Mouse (Mus musculus) midbrain, postnatal 0 days (tissue): ENCODE results near the gene Isx. TPM values are rescaled to one million over a fixed set of nuclear protein-coding genes. Genes with fewer than 3 reads are reported as not detected.

ENCODE experiments used
- ATAC-seq: fragments of 200-750 bp; cut with Nextera tagmentation; 2 replicates; pipeline ENCODE4 v1.8.0; 2017; ENCODE audit warnings: moderate number of reproducible peaks, mild to moderate bottlenecking, moderate TSS enrichment, moderate library complexity; ENCODE audit not compliant: low FRiP score
- DNase-seq: peaks from one replicate; pipeline ENCODE4 v3.0.0-alpha.2; 2015; ENCODE audit warnings: low spot score
- H3K27ac ChIP-seq: fragments of 300-500 bp; sonication (generic); 2 replicates; pipeline ENCODE4 v1.5.1; 2014; ENCODE audit warnings: low read depth, mild to moderate bottlenecking, low read length, mixed read lengths
- H3K27me3 ChIP-seq: fragments of 300-500 bp; sonication (generic); 2 replicates; pipeline ENCODE4 v1.6.1; 2014; ENCODE audit warnings: low read length, control low read depth, mixed read lengths; ENCODE audit not compliant: insufficient read depth
- H3K36me3 ChIP-seq: fragments of 300-500 bp; sonication (generic); 2 replicates; pipeline ENCODE4 v1.6.1; 2014; ENCODE audit warnings: low read length, control low read depth, mixed read lengths; ENCODE audit not compliant: insufficient read depth
- H3K4me1 ChIP-seq: fragments of 300-500 bp; sonication (generic); 2 replicates; pipeline ENCODE4 v1.6.1; 2014; ENCODE audit warnings: mild to moderate bottlenecking, control low read depth, antibody characterized with exemption, low read length, mixed read lengths; ENCODE audit not compliant: insufficient read depth
- H3K4me2 ChIP-seq: fragments of 300-500 bp; sonication (generic); 2 replicates; pipeline ENCODE4 v1.6.1; 2014; ENCODE audit warnings: low read depth, mild to moderate bottlenecking, low read length, mixed read lengths; ENCODE audit not compliant: poor library complexity, severe bottlenecking
- H3K4me3 ChIP-seq: fragments of 300-500 bp; sonication (generic); 2 replicates; pipeline ENCODE4 v1.5.1; 2014; ENCODE audit warnings: low read depth, mild to moderate bottlenecking, low read length, moderate library complexity
- H3K9ac ChIP-seq: fragments of 300-500 bp; sonication (generic); replicated peaks from 2 replicates; pipeline ENCODE4 v1.6.1; 2014; ENCODE audit warnings: mild to moderate bottlenecking, low read length, moderate library complexity, mixed read lengths; ENCODE audit not compliant: poor library complexity, severe bottlenecking
- H3K9me3 ChIP-seq: fragments of 300-500 bp; sonication (generic); 2 replicates; pipeline ENCODE4 v1.6.1; 2016; ENCODE audit warnings: low read length, control low read depth
- CTCF ChIP-seq: IDR thresholded peaks from 2 replicates; pipeline ENCODE4 v1.5.1; 2016; ENCODE audit warnings: antibody characterized with exemption, mild to moderate bottlenecking
- WGBS: fragments of 180-500 bp; shearing (Covaris S2); extraction: QIAGEN DNeasy Blood & Tissue Kit; methylation state at CpG from one replicate; pipeline ENCODE4 v1.1.7; 2014; 5-methylcytosine and 5-hydroxymethylcytosine counted together
- polyA plus RNA-seq: library from polyadenylated mRNA; unstranded; fragments of >200 nt; fragmentation: Nextera tagmentation; extraction: Ambion mirVana; gene quantifications from 2 replicates; pipeline ENCODE4 v1.2.1, GENCODE M21; 2015
- total RNA-seq: library from RNA; depleted of rRNA; stranded (reverse); fragments of >200 nt; gene quantifications from 2 replicates; pipeline ENCODE4 v1.2.3, GENCODE M21; 2014

Gene Isx
- total and polyA plus RNA-seq, 2 experiments from 2014 or later = not detected

GRCm38 (mm10) chr8:74901765-74902164 is 28.8 kb downstream of the Isx start:
- WGBS = 83% methylated on average over 1 of the region's 1 CpGs
- Histone ChIP-seq H3K9me3 (no peaks in the 10 kb centered on the region), H3K36me3 (no peaks in the 10 kb centered on the region), H3K4me1 (no peaks in the 10 kb centered on the region), H3K9ac (no peak overlapping the region), H3K27ac (no peak overlapping the region), H3K4me3 (no peak overlapping the region), H3K27me3 (no peaks in the 10 kb centered on the region), H3K4me2 (no peak overlapping the region)
- TF ChIP-seq CTCF = no peak
- ATAC-seq (no peak), DNase-seq (no peak)

- 55% methylated on average over 6 of the region's 6 CpGs for WGBS
- Histone ChIP-seq H3K27ac (no peak overlapping the region), H3K9me3 (no peaks in the 10 kb centered on the region), H3K27me3 (no peaks in the 10 kb centered on the region), H3K36me3 (no peaks in the 10 kb centered on the region), H3K4me2 (no peak overlapping the region), H3K4me1 (no peaks in the 10 kb centered on the region), H3K9ac (no peak overlapping the region), H3K4me3 (no peak overlapping the region)
- DNase-seq (no peak), ATAC-seq (no peak)
- no peak for TF ChIP-seq CTCF
Observed at GRCm38 (mm10) chr8:74903054-74903842, 30.3 kb downstream of the Isx start.

GRCm38 (mm10) chr8:74906333-74906732 is 33.4 kb downstream of the Isx start:
- H3K4me2 ChIP-seq = no peak overlapping the region
- DNase-seq = peak; percentile 6
- H3K9me3 ChIP-seq = no peaks in the 10 kb centered on the region
- H3K27ac ChIP-seq = no peak overlapping the region
- no peak for ATAC-seq
- H3K4me1 ChIP-seq = no peaks in the 10 kb centered on the region
- no peak overlapping the region for H3K4me3 ChIP-seq
- WGBS = 11% methylated on average over 1 of the region's 1 CpGs
- H3K9ac ChIP-seq = no peak overlapping the region
- no peaks in the 10 kb centered on the region for H3K27me3 ChIP-seq
- TF ChIP-seq CTCF = no peak
- H3K36me3 ChIP-seq = no peaks in the 10 kb centered on the region

DNA sequence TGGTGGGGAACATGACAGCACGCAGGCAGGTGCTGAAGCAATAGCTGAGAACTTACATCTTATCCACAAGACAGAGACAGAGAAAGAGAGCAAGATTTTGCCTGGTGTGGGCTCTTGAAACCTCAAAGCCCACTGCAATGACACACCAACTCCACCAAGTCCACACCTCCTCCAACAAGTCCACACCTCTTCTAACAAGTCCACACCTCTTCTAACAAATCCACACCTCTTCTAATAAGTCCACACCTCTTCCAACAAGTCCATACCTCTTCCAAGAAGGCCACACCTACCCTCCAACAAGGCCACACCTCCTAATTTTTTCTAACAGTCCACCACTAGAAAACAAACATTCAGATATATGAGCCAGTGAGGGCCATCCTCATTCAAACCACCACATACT is 37.7 kb downstream of the Isx start:
- Histone ChIP-seq H3K9ac (no peak overlapping the region), H3K27me3 (no peaks in the 10 kb centered on the region), H3K9me3 (no peaks in the 10 kb centered on the region), H3K27ac (no peak overlapping the region), H3K4me2 (no peak overlapping the region), H3K4me3 (no peak overlapping the region), H3K4me1 (no peaks in the 10 kb centered on the region), H3K36me3 (no peaks in the 10 kb centered on the region)
- ATAC-seq = no peak
- DNase-seq = no peak
- 91% methylated on average over 1 of the region's 1 CpGs for WGBS
- no peak for TF ChIP-seq CTCF

- Histone ChIP-seq H3K4me2 (no peak overlapping the region), H3K4me1 (no peaks in the 10 kb centered on the region), H3K9me3 (no peaks in the 10 kb centered on the region), H3K27ac (no peak overlapping the region), H3K9ac (no peak overlapping the region), H3K36me3 (no peaks in the 10 kb centered on the region), H3K4me3 (no peak overlapping the region), H3K27me3 (no peaks in the 10 kb centered on the region)
- TF ChIP-seq CTCF = no peak
- ATAC-seq = no peak
- DNase-seq = no peak
- 89% methylated on average over 8 of the region's 8 CpGs for WGBS
Observed at GRCm38 (mm10) chr8:74920691-74921421, 47.9 kb downstream of the Isx start.
